Mouse (Mus musculus) brain, embryonic 14.5 days (tissue): ENCODE measurements at regions not wholly inside any gene's neighbourhood (a gene's known extent, or its start where the extent isn't known, plus 50 kb on each side); places are given as distances from the start of the nearest gene placed in this dataset.

Experiments used
- CTCF ChIP-seq: fragments of 200-500 bp; IDR thresholded peaks from 2 replicates; pipeline ENCODE4 v1.5.1; 2012; ENCODE audit warnings: inconsistent platforms, mild to moderate bottlenecking, moderate library complexity, borderline replicate concordance; ENCODE audit not compliant: insufficient read depth, insufficient read length; ENCODE audit errors: extremely low read depth
- POLR2A ChIP-seq: fragments of 200-500 bp; IDR thresholded peaks from 2 replicates; pipeline ENCODE4 v1.6.1; 2012; ENCODE audit warnings: mild to moderate bottlenecking, inconsistent platforms, borderline replicate concordance; ENCODE audit not compliant: poor library complexity, insufficient read depth, insufficient read length, severe bottlenecking; ENCODE audit errors: extremely low read depth

DNA sequence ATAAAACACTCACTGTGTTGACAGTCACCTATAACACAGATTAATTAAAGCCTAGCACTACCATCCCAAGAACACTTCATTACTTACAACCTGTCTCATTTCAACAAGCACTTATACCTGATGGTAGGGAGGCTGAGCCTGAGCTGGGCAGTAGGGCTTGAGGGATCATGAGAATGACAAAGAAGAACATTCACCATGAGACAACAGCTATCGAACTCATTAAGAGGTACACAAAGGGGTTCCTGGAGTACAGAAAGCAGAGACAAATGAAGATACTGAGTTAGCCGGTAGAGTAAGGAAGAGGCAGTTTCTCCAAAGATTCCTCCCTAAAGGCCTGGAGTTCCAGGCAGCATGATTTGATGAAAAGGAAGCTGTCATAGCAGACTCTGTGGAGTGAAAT lies 136.0 kb upstream of the Nampt start:
- TF ChIP-seq CTCF, result no peak
- TF ChIP-seq POLR2A, result no peak
